In the genomic region with DNA sequence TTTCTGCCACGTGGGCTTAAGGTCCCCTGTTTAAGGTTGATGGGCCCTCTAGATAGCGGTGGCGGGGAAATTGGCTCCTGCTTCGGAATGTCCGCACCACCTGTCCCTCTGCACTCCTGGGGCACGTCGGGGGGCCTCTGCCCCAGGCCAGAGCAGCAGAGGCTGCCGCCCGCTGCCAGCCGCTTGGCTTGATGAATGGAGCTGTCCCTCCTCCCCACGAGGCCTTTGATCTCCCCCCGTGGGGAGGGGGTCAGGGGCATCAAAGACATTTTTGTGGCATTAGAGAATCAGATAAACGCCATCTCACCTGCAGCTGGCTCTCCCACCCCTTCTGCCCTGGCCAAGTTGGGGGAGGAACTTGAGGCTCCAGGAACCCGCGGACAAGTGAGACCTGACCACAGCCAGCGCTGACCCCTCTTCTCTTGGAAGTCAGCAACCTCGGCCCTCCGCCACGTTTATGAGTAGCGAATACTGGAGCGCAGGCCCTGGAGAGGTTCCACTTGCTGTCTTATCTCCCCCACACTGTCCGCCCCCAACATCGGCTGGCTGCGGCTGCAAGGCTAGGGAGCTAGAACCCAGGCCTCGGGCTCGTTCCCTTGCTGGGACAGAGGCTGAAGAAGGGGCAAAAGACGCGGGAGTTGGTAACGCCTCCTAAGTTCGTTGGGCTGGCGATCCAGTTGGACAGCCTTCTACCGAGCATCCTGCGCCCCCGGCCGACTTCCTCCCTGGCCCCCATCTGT, we compare ENCODE assay signal across 10 mouse cellular contexts. TPM values are rescaled to one million over a fixed set of nuclear protein-coding genes. Genes with fewer than 3 reads are reported as not detected.
A peak's percentile ranks its signal among the peaks of the same experiment; 100 is the strongest.
DNase-seq lines count a peak whose midpoint lies in the region; ATAC-seq and TF ChIP-seq lines count a peak whose summit lies in the region.
"Had no signal": no experiment of that assay in that cellular context is flagged by ENCODE, and none has a peak within 500 bp of the region (broad histone marks: within the 10 kb centered on the region; RNA-seq: fewer than 3 reads in every experiment).

No protein-coding gene starts in this region.

- WGBS in kidney, embryonic 16.5 days: 3% methylated on average over 35 of the region's 35 CpGs
- 9% methylated on average over 35 of the region's 35 CpGs for WGBS in kidney, adult 2 months
- 1% methylated on average over 35 of the region's 35 CpGs for WGBS in embryonic facial prominence, embryonic 12.5 days
- WGBS in intestine, embryonic 16.5 days: 3% methylated on average over 35 of the region's 35 CpGs
- WGBS in neural tube, embryonic 11.5 days: under 1% methylated on average over 35 of the region's 35 CpGs

- DNase-seq in kidney, adult 2 months: no peak
- DNase-seq in neural tube, embryonic 11.5 days (ENCODE audit: low spot score): peak; percentile 40
- no peak for DNase-seq in thymus, postnatal 0 days (ENCODE audit: low spot score)
- DNase-seq in thymus, postnatal 10 days (ENCODE audit: low spot score in 2 of 2): no peak
- no peak for DNase-seq in left cerebral cortex, postnatal 36 days (ENCODE audit: low spot score in 2 of 2)

- H3K9me3 ChIP-seq in kidney, embryonic 16.5 days (ENCODE audit: low read length): no peaks in the 10 kb centered on the region
- no peaks in the 10 kb centered on the region for H3K9me3 ChIP-seq in embryonic facial prominence, embryonic 12.5 days
- no peaks in the 10 kb centered on the region for H3K9me3 ChIP-seq in intestine, embryonic 16.5 days (ENCODE audit: control insufficient read depth, low read length)
- H3K9me3 ChIP-seq in neural tube, embryonic 11.5 days (ENCODE audit: control insufficient read depth, low read length): no peaks in the 10 kb centered on the region

- no peak overlapping the region for H3K27ac ChIP-seq in kidney, embryonic 16.5 days (ENCODE audit: low read length)
- no peak overlapping the region for H3K27ac ChIP-seq in kidney, adult 2 months (ENCODE audit: insufficient read depth, low read depth, low read length)
- no peak overlapping the region for H3K27ac ChIP-seq in embryonic facial prominence, embryonic 12.5 days
- no peak overlapping the region for H3K27ac ChIP-seq in intestine, embryonic 16.5 days (ENCODE audit: low read length)
- no peak overlapping the region for H3K27ac ChIP-seq in neural tube, embryonic 11.5 days (ENCODE audit: low read depth, low read length)

- no peak for TF ChIP-seq CTCF in kidney, adult 2 months (conservative IDR thresholded peaks at IDR 0.05; ENCODE audit: insufficient read depth, insufficient read length, low read depth, low read length)

- peak overlapping the region; percentile 51; the same call in 1 of the 2 replicates for H3K9ac ChIP-seq in kidney, embryonic 16.5 days (replicated peaks; ENCODE audit: low read length)
- H3K9ac ChIP-seq in embryonic facial prominence, embryonic 12.5 days: peak overlapping the region; percentile 53; the same call in 1 of the 2 replicates
- 0 out of 2 replicates have a peak overlapping the region, but pooled peaks have one; percentile 54 for H3K9ac ChIP-seq in intestine, embryonic 16.5 days (ENCODE audit: low read depth, low read length)
- H3K9ac ChIP-seq in neural tube, embryonic 11.5 days (ENCODE audit: low read length): no peak overlapping the region

- peak overlapping the region; percentile 54 for H3K4me3 ChIP-seq in kidney, embryonic 16.5 days (ENCODE audit: low read length)
- no peak overlapping the region for H3K4me3 ChIP-seq in kidney, adult 2 months (ENCODE audit: insufficient read depth, low read depth, low read length)
- H3K4me3 ChIP-seq in embryonic facial prominence, embryonic 12.5 days: peak overlapping the region; percentile 55
- H3K4me3 ChIP-seq in intestine, embryonic 16.5 days (ENCODE audit: low read length): peak overlapping the region; percentile 52
- H3K4me3 ChIP-seq in neural tube, embryonic 11.5 days (ENCODE audit: low read depth, low read length): peak overlapping the region; percentile 45

- H3K27me3 ChIP-seq in kidney, embryonic 16.5 days (ENCODE audit: insufficient read depth, low read length): peaks cover 64% of the 10 kb centered on the region
- H3K27me3 ChIP-seq in kidney, adult 2 months (replicated peaks; ENCODE audit: control insufficient read depth, insufficient read depth, low read length): peaks cover 4% of the 10 kb centered on the region; the same call in 1 of the 2 replicates
- H3K27me3 ChIP-seq in embryonic facial prominence, embryonic 12.5 days: peaks cover 83% of the 10 kb centered on the region
- H3K27me3 ChIP-seq in intestine, embryonic 16.5 days (replicated peaks; ENCODE audit: control insufficient read depth, insufficient read depth, low read length): peaks cover 59% of the 10 kb centered on the region
- peaks cover 65% of the 10 kb centered on the region for H3K27me3 ChIP-seq in neural tube, embryonic 11.5 days (ENCODE audit: control insufficient read depth, insufficient read depth, low read length)

- H3K4me1 ChIP-seq in kidney, embryonic 16.5 days (ENCODE audit: insufficient read depth, low read length): peaks cover 26% of the 10 kb centered on the region
- no peaks in the 10 kb centered on the region for H3K4me1 ChIP-seq in kidney, adult 2 months (ENCODE audit: control insufficient read depth, insufficient read depth, low read length)
- H3K4me1 ChIP-seq in embryonic facial prominence, embryonic 12.5 days: peaks cover 29% of the 10 kb centered on the region
- H3K4me1 ChIP-seq in intestine, embryonic 16.5 days (ENCODE audit: control insufficient read depth, insufficient read depth, low read length): peaks cover 21% of the 10 kb centered on the region; the same call in 1 of the 2 replicates
- peaks cover 16% of the 10 kb centered on the region for H3K4me1 ChIP-seq in neural tube, embryonic 11.5 days (ENCODE audit: control insufficient read depth, insufficient read depth, low read length)

- no peak for ATAC-seq in kidney, embryonic 16.5 days (ENCODE audit: low FRiP score, low TSS enrichment)
- ATAC-seq in embryonic facial prominence, embryonic 12.5 days (ENCODE audit: insufficient number of reproducible peaks, insufficient read depth, low FRiP score, low TSS enrichment): no peak
- ATAC-seq in intestine, embryonic 16.5 days: no peak
- no peak for ATAC-seq in neural tube, embryonic 11.5 days (ENCODE audit: insufficient read depth, low FRiP score, low TSS enrichment)

- peak overlapping the region; percentile 92 for H3K4me2 ChIP-seq in kidney, embryonic 16.5 days (replicated peaks; ENCODE audit: low read depth, low read length)
- peak overlapping the region; percentile 98 for H3K4me2 ChIP-seq in embryonic facial prominence, embryonic 12.5 days (replicated peaks)
- peak overlapping the region; percentile 94 for H3K4me2 ChIP-seq in intestine, embryonic 16.5 days (ENCODE audit: low read depth, low read length)
- peak overlapping the region; percentile 75 for H3K4me2 ChIP-seq in neural tube, embryonic 11.5 days (ENCODE audit: low read depth)

- TF ChIP-seq POLR2A in kidney, adult 2 months (IDR thresholded peaks at IDR 0.05; ENCODE audit: low read depth, low read length): no peak

- intact Hi-C loops in left cerebral cortex, postnatal 36 days (cut with DNase I): no loop called here

- no peaks in the 10 kb centered on the region for H3K36me3 ChIP-seq in kidney, embryonic 16.5 days (ENCODE audit: insufficient read depth, low read length)
- no peaks in the 10 kb centered on the region for H3K36me3 ChIP-seq in kidney, adult 2 months (ENCODE audit: control insufficient read depth, insufficient read depth, low read length)
- no peaks in the 10 kb centered on the region for H3K36me3 ChIP-seq in embryonic facial prominence, embryonic 12.5 days
- no peaks in the 10 kb centered on the region for H3K36me3 ChIP-seq in intestine, embryonic 16.5 days (ENCODE audit: control insufficient read depth, insufficient read depth, low read length)
- no peaks in the 10 kb centered on the region for H3K36me3 ChIP-seq in neural tube, embryonic 11.5 days (ENCODE audit: control insufficient read depth, insufficient read depth, low read length)

RNA-seq across cellular contexts. Expression of gene Wnt6, which starts 0.8 kb away (rescaled TPM):
- polyA plus RNA-seq in kidney, embryonic 16.5 days (2015; fragmentation: Nextera tagmentation; extraction: Ambion mirVana): 1.9 and 2.5 TPM in 2 replicates
- polyA plus RNA-seq in kidney, adult 2 months (2012; rRNA removed): 0.27 and 0.48 TPM in 2 replicates
- polyA plus RNA-seq in embryonic facial prominence, embryonic 12.5 days (2016; fragmentation: Nextera tagmentation; extraction: Ambion mirVana): 30.1 and 30.8 TPM in 2 replicates
- polyA plus RNA-seq in intestine, embryonic 16.5 days (2015; fragmentation: Nextera tagmentation; extraction: Ambion mirVana): 0.22 and 0.49 TPM in 2 replicates
- 14.5 and 14.6 TPM in 2 replicates for polyA plus RNA-seq in neural tube, embryonic 11.5 days (2014; fragmentation: Nextera tagmentation; extraction: Ambion mirVana)
- polyA plus RNA-seq in thymus, postnatal 0 days (2015; fragmentation: Nextera tagmentation; extraction: Ambion mirVana): 1.6 and 2.6 TPM in 2 replicates
- total RNA-seq in left cerebral cortex, postnatal 36 days (2021): 1 to 10 TPM; 1.4 to 4.0 TPM
- total RNA-seq: common myeloid progenitor, adult 5-6 weeks; MEL had no signal

RNA-seq across cellular contexts. Expression of gene Wnt10a, which starts 20.4 kb away (rescaled TPM):
- 0.50 and 0.57 TPM in 2 replicates for polyA plus RNA-seq in kidney, embryonic 16.5 days (2015; fragmentation: Nextera tagmentation; extraction: Ambion mirVana)
- 1.2 TPM in 2 replicates for polyA plus RNA-seq in kidney, adult 2 months (2012; rRNA removed)
- 3.1 and 3.5 TPM in 2 replicates for polyA plus RNA-seq in embryonic facial prominence, embryonic 12.5 days (2016; fragmentation: Nextera tagmentation; extraction: Ambion mirVana)
- 0.05 and 0.09 TPM in 2 replicates for polyA plus RNA-seq in intestine, embryonic 16.5 days (2015; fragmentation: Nextera tagmentation; extraction: Ambion mirVana)
- polyA plus RNA-seq in neural tube, embryonic 11.5 days (2014; fragmentation: Nextera tagmentation; extraction: Ambion mirVana): 1.7 and 2.4 TPM in 2 replicates
- 1.6 and 1.9 TPM in 2 replicates for polyA plus RNA-seq in thymus, postnatal 0 days (2015; fragmentation: Nextera tagmentation; extraction: Ambion mirVana)
- total RNA-seq in left cerebral cortex, postnatal 36 days (2021): 10 to 100 TPM in 1 of 2 experiments, 1 to 10 TPM in 1; 8.5 to 12.7 TPM
- total RNA-seq: common myeloid progenitor, adult 5-6 weeks; MEL had no signal

RNA-seq across cellular contexts. Expression of gene Prkag3, which starts 21.9 kb away (rescaled TPM):
- 0.49 and 0.55 TPM in 2 replicates for polyA plus RNA-seq in kidney, embryonic 16.5 days (2015; fragmentation: Nextera tagmentation; extraction: Ambion mirVana)
- 2.9 TPM in 2 replicates for polyA plus RNA-seq in kidney, adult 2 months (2012; rRNA removed)
- polyA plus RNA-seq in embryonic facial prominence, embryonic 12.5 days (2016; fragmentation: Nextera tagmentation; extraction: Ambion mirVana): 0.47 and 0.56 TPM in 2 replicates
- 0.15 and 0.17 TPM in 2 replicates for polyA plus RNA-seq in intestine, embryonic 16.5 days (2015; fragmentation: Nextera tagmentation; extraction: Ambion mirVana)
- 0.16 TPM in 1 of 2 replicates, not detected in the other for polyA plus RNA-seq in neural tube, embryonic 11.5 days (2014; fragmentation: Nextera tagmentation; extraction: Ambion mirVana)
- 0.16 TPM in 1 of 2 replicates, not detected in the other for polyA plus RNA-seq in thymus, postnatal 0 days (2015; fragmentation: Nextera tagmentation; extraction: Ambion mirVana)
- under 1 TPM in 1 of 2 experiments, not detected in 1; 0.14 TPM for total RNA-seq in left cerebral cortex, postnatal 36 days (2021)
- total RNA-seq: common myeloid progenitor, adult 5-6 weeks; MEL had no signal

RNA-seq across cellular contexts. Expression of gene Cyp27a1, which starts 57.5 kb away (rescaled TPM):
- polyA plus RNA-seq in kidney, embryonic 16.5 days (2015; fragmentation: Nextera tagmentation; extraction: Ambion mirVana): 7.6 and 7.7 TPM in 2 replicates
- 31.7 and 34.6 TPM in 2 replicates for polyA plus RNA-seq in kidney, adult 2 months (2012; rRNA removed)
- 9.1 and 10.5 TPM in 2 replicates for polyA plus RNA-seq in embryonic facial prominence, embryonic 12.5 days (2016; fragmentation: Nextera tagmentation; extraction: Ambion mirVana)
- 7.6 and 8.0 TPM in 2 replicates for polyA plus RNA-seq in intestine, embryonic 16.5 days (2015; fragmentation: Nextera tagmentation; extraction: Ambion mirVana)
- polyA plus RNA-seq in neural tube, embryonic 11.5 days (2014; fragmentation: Nextera tagmentation; extraction: Ambion mirVana): 4.6 and 6.2 TPM in 2 replicates
- 4.0 and 5.1 TPM in 2 replicates for polyA plus RNA-seq in thymus, postnatal 0 days (2015; fragmentation: Nextera tagmentation; extraction: Ambion mirVana)
- total RNA-seq in left cerebral cortex, postnatal 36 days (2021): 1 to 10 TPM; 2.3 to 3.3 TPM
- total RNA-seq: MEL had no signal
